Mouse (Mus musculus): ENCODE data around the gene Abtb2.

GRCm38 (mm10) chr2:103684926-103685577 lies 118.9 kb downstream of the Abtb2 start:
- no peak for TF ChIP-seq CTCF (IDR thresholded peaks at IDR 0.05; ENCODE audit: low read depth)
- TF ChIP-seq EP300 (IDR thresholded peaks at IDR 0.05; ENCODE audit: low read depth): no peak
